Mouse (Mus musculus) CH12F3 (cell line): ENCODE results near the gene Tssk3.

Experiments used
- in situ Hi-C: fragments of 300-500 bp; cut with MboI; formaldehyde crosslinking; loops from 2 replicates; pipeline ENCODE4 v1.14.3; 2020; ENCODE audit warnings: low sequenced_read_pairs

The Tssk3 gene

GRCm38 (mm10) chr4:129451471-129452169 is 39.2 kb downstream of the Tssk3 start:
- in situ Hi-C loops, result loop anchor here (10.0 kb wide), 1 partner anchor 97 kb away; no protein-coding TSS in a partner anchor

GRCm38 (mm10) chr4:129450851-129451250 is 40.0 kb downstream of the Tssk3 start:
- in situ Hi-C loops, result loop anchor here (10.0 kb wide), 1 partner anchor 96 kb away; no protein-coding TSS in a partner anchor

DNA sequence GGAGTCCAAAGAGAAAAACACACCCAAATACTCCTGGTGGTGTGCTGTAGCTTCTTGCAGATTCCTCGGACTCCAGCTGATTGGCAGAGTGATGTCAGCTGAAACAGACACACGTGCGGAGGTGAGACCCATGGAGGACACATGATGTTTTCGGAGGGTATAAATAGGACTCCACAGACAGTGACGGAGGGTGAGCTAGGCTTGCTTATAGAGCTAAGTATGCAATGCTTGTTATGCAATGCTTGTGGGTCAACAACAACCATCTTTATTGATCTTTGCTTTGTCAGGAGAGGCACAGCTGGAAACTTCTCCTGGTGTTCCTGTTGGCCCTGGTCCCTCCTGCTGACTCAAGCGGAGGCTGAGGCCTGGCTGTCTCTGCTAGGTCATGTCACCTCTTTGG is 42.1 kb downstream of the Tssk3 start:
- in situ Hi-C loops, result no loop called here

DNA sequence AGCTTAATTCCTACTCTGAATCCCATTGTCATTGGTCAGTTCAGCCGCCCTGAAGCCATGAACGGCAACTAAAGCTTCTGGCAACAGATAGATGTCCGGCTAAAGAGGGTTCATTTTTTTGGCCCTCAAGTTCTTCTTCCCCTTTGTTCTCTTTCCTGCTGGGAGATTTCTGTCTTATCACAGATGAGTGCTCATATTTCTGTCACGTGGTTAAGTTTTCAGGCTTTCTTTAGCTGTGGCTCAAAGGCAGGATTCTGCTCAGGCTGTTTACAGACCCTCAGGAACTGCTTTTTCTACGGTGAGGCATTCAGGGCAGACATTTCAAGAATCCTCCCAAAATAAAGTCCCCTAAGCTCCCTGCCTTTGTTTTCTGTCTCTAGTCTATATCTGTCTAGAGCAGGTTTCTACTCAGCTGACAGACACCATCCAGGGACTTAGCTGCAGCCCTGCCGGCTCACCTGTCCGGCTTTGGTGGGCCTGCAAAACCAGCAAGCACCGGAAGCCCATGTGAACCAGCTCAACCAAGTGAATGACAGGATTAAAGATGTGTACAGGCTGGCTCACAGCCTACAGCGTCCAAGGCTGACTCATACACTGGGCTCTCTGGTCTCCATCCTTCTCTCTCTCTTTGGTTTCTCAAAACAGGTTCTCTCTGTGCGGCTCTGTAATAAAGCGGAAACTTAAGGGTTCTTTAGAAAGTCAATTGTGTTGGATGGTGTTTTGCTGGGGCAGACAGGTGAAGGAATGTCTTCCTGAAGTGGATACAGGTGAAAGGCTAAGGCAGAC is 42.9 kb downstream of the Tssk3 start:
- in situ Hi-C loops, result no loop called here

GRCm38 (mm10) chr4:129447360-129447759 is 43.5 kb downstream of the Tssk3 start:
- in situ Hi-C loops, result no loop called here

DNA sequence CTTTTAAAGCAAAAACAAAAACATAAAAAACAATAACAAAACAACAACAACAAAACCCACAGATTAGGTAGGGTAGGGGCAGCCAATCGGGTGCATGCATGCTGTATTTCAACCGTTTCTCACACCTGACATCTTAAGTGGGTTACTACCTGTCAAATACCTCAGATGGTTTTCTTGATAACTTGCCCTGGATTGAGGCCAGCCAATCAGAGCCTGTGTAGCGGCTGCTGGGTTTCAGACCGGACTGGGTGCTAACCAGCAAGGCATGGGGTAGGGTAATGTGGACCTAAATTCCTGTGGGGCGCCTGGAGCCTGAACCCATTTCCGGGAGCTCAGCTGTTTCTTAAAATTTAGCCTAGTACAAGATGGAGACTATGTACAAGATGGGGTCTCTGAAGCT is 49.7 kb downstream of the Tssk3 start:
- in situ Hi-C loops, result no loop called here

DNA sequence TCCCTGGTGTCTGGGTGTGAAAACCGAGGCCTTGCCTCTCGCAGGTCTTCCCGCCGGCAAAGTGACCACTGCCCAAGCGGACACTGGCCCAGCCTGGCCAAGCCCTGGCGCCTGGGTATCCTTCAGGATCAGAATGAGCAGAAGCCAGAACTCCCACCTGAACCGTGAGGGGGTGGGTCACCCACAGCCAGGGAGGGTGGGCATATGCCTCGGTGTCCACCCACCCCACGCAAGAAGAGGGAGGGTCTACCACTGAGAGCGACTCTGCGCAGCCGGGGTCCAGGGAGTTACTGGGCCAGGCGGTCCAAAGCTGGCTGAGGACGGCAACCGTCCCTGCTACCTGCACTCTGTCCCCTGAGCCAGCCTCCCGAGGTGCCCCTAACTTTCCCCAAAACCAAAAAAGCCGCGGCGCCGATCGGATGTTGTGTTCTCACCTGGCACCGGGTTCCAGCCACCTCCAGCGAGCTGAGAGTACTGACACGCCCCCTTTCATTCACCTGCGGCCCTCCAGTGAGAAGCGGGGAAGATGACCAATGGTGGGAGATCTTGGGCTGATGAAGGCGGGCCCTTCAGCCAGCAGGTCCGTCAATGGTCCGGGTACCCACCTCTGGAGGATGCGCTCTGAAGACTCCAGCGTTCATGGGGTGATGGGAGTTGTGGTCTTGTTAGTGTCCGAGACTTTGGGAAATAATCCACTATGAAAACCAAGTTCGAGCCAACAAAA is 50.3 kb downstream of the Tssk3 start, which contains the start of gene Zbtb8b:
Gene Zbtb8b, minus strand, starts transcription at position 514 of the 724 bp plus-strand sequence.
- in situ Hi-C loops, result no loop called here
